ENCODE assay signal across 8 mouse cellular contexts in the genomic region with DNA sequence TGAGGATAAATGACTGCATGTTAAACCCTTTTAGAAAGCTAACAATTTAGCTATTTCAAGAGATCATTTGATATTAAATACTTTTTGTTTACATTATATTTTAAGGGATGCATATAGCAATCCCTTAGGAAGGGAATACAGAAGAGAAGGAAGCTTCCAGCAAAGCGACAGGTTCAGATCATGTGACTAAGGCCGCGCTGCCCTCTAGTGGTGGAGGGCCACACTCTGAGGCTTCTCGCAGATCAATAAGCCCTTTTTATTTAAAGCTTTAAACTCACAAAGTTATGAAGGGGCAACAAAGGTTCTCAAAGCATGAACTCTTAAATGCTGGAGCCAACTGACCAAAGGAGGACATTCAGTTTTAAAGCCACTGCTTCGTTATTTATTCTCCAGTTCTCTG. TPM values are rescaled to one million over a fixed set of nuclear protein-coding genes. Genes with fewer than 3 reads are reported as not detected.
DNase-seq lines count a peak whose midpoint lies in the region; ATAC-seq and TF ChIP-seq lines count a peak whose summit lies in the region.

No protein-coding gene starts in this region.

- 0 out of 2 replicates have a peak overlapping the region, but pooled peaks have one; percentile 38 for H3K27ac ChIP-seq in kidney, embryonic 14.5 days (ENCODE audit: low read depth, low read length)
- H3K27ac ChIP-seq in liver, postnatal 0 days (ENCODE audit: low read depth): no peak overlapping the region

- no peak overlapping the region for H3K9ac ChIP-seq in kidney, embryonic 14.5 days (ENCODE audit: low read depth, low read length)
- H3K9ac ChIP-seq in liver, postnatal 0 days (replicated peaks): no peak overlapping the region

- peaks cover 8% of the 10 kb centered on the region; the same call in 1 of the 2 replicates for H3K36me3 ChIP-seq in kidney, embryonic 14.5 days (ENCODE audit: control insufficient read depth, insufficient read depth, low read length)
- no peaks in the 10 kb centered on the region for H3K36me3 ChIP-seq in liver, postnatal 0 days (replicated peaks; ENCODE audit: insufficient read depth, low read length)

- no peak overlapping the region for H3K4me2 ChIP-seq in kidney, embryonic 14.5 days (replicated peaks; ENCODE audit: low read depth, low read length)
- H3K4me2 ChIP-seq in liver, postnatal 0 days (ENCODE audit: low read depth, low read length): no peak overlapping the region

- H3K4me1 ChIP-seq in kidney, embryonic 14.5 days (ENCODE audit: control insufficient read depth, insufficient read depth, low read length): peaks cover 22% of the 10 kb centered on the region; the same call in 1 of the 2 replicates
- H3K4me1 ChIP-seq in liver, postnatal 0 days (ENCODE audit: insufficient read depth): peaks cover 4% of the 10 kb centered on the region; the same call in 1 of the 2 replicates

- peak; percentile 82 for TF ChIP-seq CTCF in liver, postnatal 0 days (IDR thresholded peaks at IDR 0.05; ENCODE audit: low read depth)

- H3K4me3 ChIP-seq in kidney, embryonic 14.5 days (ENCODE audit: low read length): no peak overlapping the region
- no peak overlapping the region for H3K4me3 ChIP-seq in liver, postnatal 0 days (ENCODE audit: low read depth, low read length)

- peak; percentile 51 for DNase-seq in ovary, postnatal 36 days (ENCODE audit: low spot score)
- DNase-seq in ovary, postnatal 10 days (ENCODE audit: low spot score): no peak
- DNase-seq in adrenal gland, adult (ENCODE audit: inconsistent age in 2 of 2, low spot score in 1 of 2): peak; percentile 52 to 84
- DNase-seq in embryo, embryonic 11 days: peak; percentile 56
- peak; percentile 73 for DNase-seq in liver, postnatal 0 days
- peak; percentile 8 for DNase-seq in right cerebral cortex, postnatal 25 days

- H3K9me3 ChIP-seq in kidney, embryonic 14.5 days (ENCODE audit: control insufficient read depth, low read length): no peaks in the 10 kb centered on the region
- H3K9me3 ChIP-seq in liver, postnatal 0 days (ENCODE audit: low read length): no peaks in the 10 kb centered on the region

- WGBS in kidney, embryonic 14.5 days: 35% methylated on average over 5 of the region's 5 CpGs
- 28% methylated on average over 5 of the region's 5 CpGs for WGBS in liver, postnatal 0 days (ENCODE audit: insufficient replicate concordance)

- no peaks in the 10 kb centered on the region for H3K27me3 ChIP-seq in kidney, embryonic 14.5 days (ENCODE audit: control insufficient read depth, insufficient read depth, low read length)
- H3K27me3 ChIP-seq in liver, postnatal 0 days (ENCODE audit: insufficient read depth, low read length): no peaks in the 10 kb centered on the region

- no peak for ATAC-seq in kidney, embryonic 14.5 days (ENCODE audit: low FRiP score, low TSS enrichment)
- no peak for ATAC-seq in liver, postnatal 0 days
- ATAC-seq in erythroblast, adult 5-6 weeks (replicated peaks; ENCODE audit: low FRiP score, poor library complexity, severe bottlenecking): no peak

- TF ChIP-seq EP300 in liver, postnatal 0 days (IDR thresholded peaks at IDR 0.05; ENCODE audit: low read depth): no peak

RNA-seq across cellular contexts. Expression of a gene that starts 39.4 kb away (rescaled TPM):
- polyA plus RNA-seq in kidney, embryonic 14.5 days (2014; fragmentation: Nextera tagmentation; extraction: Ambion mirVana): 72.6 and 135 TPM in 2 replicates
- 4.9 and 5.2 TPM in 2 replicates for polyA plus RNA-seq in liver, postnatal 0 days (2015; fragmentation: Nextera tagmentation; extraction: Ambion mirVana)
- 0.19 and 0.84 TPM in 2 replicates for total RNA-seq in erythroblast, adult 5-6 weeks (2015; ENCODE audit: low replicate concordance)
- total RNA-seq in erythroblast, adult 5-6 weeks (2017; ENCODE audit: low replicate concordance): 0.09 and 0.42 TPM in 2 replicates

Comparison
In these comparisons a context has a peak if more than half of its experiments do, and no peak if none do; other contexts are left out.
1. RNA of a gene that starts 39.4 kb away (polyA plus RNA-seq): 72.6 to 135 TPM in kidney, embryonic 14.5 days; 4.9 to 5.2 TPM in liver, postnatal 0 days; every median in the first group is over 10 times any median in the second.